Mouse (Mus musculus): ENCODE measurements around the gene Mms19.

Gene Mms19

DNA sequence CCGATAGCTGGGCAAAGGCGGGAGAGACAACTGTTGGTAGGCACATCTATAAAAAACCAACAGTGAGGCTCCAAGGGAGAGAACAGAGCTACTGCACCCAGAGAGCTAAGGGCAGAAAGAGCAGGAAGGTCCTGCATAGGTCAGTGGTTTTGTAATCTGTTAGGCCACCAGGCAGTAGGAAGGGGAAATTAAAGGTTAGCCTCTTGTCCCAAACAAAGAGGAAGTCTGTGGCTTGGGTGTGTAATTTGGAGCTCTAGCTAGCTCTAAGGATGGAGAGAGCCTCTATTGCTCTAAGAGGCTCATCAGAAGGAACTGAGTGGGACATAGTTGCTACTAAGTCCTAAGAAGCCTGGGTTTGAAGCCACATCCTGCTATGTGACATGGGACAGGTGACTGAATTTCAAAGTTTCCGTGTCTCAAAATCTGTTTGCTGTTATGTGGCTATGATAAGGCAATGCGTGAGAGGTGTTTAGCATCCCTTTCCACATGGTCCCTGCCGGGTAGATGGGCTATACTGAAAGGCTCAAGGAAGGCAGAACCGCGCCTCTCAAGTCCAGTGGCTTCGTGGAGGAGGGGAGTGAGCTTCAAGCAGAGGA, 80.4 kb downstream of the Mms19 start:
- ATAC-seq (ENCODE audit: low TSS enrichment), result no peak

GRCm38 (mm10) chr19:41898860-41899259, 82.1 kb downstream of the Mms19 start:
- ATAC-seq (ENCODE audit: low TSS enrichment), result peak; percentile 54

DNA sequence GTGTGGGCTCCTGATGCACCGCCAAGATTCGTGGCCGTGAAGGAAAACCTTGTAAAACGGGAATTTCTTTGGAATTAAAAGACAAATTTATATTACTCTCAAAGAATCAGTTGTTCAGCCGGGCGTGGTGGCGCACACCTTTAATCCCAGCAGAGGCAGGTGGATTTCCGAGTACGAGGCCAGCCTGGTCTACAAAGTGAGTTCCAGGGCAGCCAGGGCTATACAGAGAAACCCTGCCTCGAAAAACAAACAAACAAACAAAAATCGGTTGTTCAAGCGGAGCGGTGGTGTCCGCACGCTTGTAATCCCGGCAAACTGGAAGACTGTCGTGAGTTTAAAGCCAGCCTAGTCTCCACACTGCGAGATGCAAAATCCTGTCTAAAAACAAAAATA, 84.6 kb downstream of the Mms19 start:
- no peak for ATAC-seq (ENCODE audit: low TSS enrichment)

GRCm38 (mm10) chr19:41895460-41896318, 85.3 kb downstream of the Mms19 start, which contains the start of gene Rrp12:
TSS of gene Rrp12 (minus strand) at chr19:41896173.
- ATAC-seq (ENCODE audit: low TSS enrichment), result peak; percentile 99

DNA sequence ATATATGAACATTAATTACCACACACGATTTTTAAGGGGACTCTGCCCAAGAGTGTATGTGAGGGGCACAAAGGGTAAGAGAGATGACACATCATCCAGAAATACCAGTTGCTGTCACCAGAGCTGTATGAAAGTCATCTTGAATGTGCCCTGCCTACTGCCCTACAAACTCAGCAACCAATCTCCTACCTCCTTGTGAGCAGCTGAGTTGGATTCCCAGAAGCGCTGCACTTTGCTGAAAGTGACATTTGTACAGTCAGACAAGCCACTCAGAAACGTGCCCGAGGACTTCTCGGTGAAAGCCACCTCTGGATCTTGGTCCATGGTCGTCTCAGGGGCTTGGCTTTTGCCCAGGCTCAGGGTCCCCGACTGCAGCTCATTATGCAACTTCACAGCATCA, 86.0 kb downstream of the Mms19 start:
- ATAC-seq (ENCODE audit: low TSS enrichment), result no peak
